Mouse (Mus musculus) neutrophil, adult 5-6 weeks (primary cell): ENCODE measurements around the gene Slc25a39. TPM values are rescaled to one million over a fixed set of nuclear protein-coding genes. Genes with fewer than 3 reads are reported as not detected.

Source experiments
- ATAC-seq: fragments of 151-379, 151-347 bp; 2 replicates; pipeline ENCODE4 v1.8.0; 2017; ENCODE audit warnings: mild to moderate bottlenecking, moderate TSS enrichment; ENCODE audit not compliant: insufficient number of reproducible peaks, poor library complexity, low FRiP score, severe bottlenecking; ENCODE audit errors: extremely low read depth
- total RNA-seq: library from RNA; stranded (forward); fragments of 200-1000 nt; gene quantifications from 2 replicates; pipeline ENCODE4 v1.2.3, GENCODE M21; 2017

Slc25a39 gene
- total RNA-seq, 1 experiment from 2014 or later, result 31.0 TPM

DNA sequence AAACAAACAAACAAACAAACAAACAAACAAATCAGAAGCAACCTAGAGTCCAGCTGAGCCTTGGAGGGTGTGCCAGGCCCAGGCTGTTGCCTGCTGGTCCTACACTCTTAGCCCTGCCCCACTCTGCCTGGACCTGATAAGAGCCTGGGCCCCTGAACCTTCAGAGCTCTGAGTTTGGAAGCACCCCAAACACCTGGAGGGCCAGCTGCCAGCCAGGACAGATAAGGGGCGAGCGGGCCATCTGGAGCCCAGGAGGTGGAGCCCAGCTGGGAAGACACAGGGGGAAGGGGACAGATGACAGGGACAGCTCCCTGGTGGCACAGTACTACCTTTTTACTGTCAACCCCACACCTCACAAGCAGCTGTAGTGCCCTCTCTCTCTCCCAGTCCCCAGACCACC, 44.1 kb downstream of the Slc25a39 start:
- no peak for ATAC-seq

DNA sequence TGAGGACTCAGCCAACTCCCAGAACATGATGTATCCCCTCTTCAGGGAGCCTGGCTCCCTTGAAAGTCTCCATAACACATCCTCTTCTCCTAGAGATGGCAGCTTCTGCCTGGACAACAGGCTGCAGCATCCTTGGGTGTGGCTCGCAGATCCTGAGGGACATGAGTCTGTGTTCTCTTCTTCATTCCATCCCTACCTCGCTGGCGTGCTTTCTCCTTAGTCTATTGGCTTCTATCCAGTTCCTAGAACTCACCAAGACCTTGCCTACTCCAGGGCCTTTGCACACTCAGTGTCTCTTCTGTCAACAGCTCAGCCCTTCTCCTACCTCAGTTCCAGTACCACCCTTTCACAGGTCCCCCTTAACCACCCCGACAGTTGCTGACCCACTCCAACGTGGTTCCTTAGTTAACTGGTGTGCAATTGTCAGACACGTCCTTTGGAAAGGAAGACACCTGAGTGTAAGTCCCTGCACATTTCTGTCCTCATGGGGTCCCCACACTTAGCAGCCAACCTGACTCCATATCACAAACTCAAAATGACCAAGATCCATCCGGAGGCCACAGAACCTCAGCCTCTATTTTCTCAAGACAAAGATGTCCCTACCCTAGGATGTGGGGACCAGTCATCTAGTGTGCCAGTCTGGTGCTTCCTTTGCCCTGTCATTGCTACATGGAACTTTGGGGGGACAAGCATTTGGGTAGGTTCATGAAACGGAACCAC, 45.8 kb downstream of the Slc25a39 start:
- ATAC-seq, result no peak

DNA sequence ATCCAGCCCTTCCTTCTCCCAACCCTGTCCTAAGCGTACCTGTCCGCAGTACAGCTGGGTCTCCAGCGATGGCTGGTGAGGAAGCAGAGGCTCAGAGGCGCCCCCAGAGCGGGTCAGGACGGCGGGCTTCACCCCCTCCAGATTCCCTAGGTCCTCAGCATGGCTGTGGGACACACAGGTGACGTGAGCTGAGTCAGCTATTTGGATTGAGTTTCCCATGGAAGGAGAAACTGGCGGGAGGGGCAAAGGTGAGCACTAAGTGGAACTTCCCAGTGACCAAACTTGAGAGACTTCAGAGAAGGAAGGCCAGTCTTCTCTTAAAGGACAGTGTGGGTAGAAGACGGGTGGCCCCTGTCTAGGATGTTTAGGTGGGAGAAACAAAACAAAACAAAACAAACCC, 49.4 kb downstream of the Slc25a39 start:
- no peak for ATAC-seq

DNA sequence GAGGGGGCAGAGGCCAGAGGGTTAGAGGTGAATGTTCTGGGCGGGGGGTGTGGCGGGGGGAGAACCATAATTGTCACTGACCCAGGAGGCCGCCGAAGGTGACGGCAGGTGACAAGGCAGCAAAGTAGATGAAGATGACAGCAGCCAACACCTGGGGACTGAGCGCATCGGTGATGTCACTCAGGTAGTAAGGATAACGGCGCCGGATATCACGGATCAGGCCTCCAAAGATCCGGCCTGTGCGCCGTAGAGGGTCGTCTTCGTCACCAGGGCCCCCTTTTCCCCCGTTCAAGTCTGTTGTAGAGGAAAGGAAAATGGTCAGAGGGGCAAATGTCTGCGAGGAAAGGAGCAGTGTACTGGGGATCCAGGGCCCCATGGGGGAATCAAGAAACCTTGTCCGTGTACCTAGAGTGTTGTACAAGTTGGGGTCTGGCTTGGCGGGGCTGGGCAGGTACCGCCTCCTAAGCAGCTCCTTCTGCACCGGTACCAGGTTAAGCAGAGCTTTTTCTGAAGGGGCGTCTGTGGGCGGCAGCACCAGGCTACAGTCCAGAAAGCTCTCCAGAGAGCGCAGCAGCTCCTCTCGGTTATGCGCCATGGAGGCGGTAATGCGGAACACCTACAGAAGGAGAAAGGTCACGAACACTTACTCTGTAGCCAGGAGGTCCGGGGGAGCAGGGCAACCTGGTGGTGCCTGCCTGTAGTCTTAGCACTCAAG, 51.0 kb downstream of the Slc25a39 start:
- ATAC-seq, result no peak

DNA sequence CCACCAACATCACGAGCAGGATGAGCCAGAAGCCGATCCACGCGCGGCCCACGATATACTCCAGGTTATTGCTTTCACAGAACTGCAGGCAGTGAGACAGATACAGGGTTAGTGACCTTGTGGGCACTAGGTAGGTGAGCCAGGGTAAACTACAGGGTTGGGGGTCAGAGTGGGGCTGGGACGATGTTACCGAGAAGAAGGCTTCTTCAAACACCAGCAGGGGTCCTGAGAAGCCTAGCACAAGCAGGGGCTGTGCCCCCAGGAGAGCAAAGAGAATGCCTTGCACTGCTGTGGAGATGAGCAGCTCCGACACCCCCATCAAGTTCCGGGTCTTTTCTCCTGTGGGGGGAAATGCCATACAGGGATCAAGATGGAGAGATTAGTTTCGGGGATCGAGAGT, 51.6 kb downstream of the Slc25a39 start:
- ATAC-seq, result no peak

DNA sequence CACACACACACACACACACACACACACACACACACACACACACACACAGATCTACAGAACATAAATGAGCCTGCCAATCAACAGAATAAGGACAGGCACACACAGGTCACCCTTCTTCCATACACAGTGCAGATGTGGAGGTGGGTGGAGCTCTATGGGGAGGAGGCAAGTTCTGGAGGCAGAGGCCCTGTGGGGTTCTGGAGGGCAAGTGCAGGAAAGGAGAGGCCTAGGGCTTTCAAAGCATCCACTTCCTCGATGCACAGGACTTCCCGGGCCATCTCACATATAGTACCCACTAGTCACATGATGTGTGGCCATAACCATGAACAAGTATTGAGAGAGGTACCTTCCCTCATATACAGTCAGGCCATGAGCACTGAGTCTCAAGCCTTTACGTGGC, 52.2 kb downstream of the Slc25a39 start:
- no peak for ATAC-seq

- ATAC-seq, result no peak
Observed at GRCm38 (mm10) chr11:102353021-102353431, 54.7 kb downstream of the Slc25a39 start.

Other genes starting within 250 kb of the Slc25a39 start
- 46.8 and 56.2 TPM in 2 replicates for gene Lsm12, start 222.7 kb downstream of the Slc25a39 start, total RNA-seq
- gene G6pc3, start 218.3 kb downstream of the Slc25a39 start, total RNA-seq, result 14.7 and 16.5 TPM in 2 replicates
- 62.9 and 64.1 TPM in 2 replicates for gene Hdac5, start 177.8 kb downstream of the Slc25a39 start, total RNA-seq
- not detected in 2 replicates for gene BC030867, start 159.1 kb downstream of the Slc25a39 start, total RNA-seq
- gene Asb16, start 139.2 kb downstream of the Slc25a39 start, total RNA-seq, result not detected in 2 replicates
- 51.1 and 54.8 TPM in 2 replicates for gene Tmub2, start 123.0 kb downstream of the Slc25a39 start, total RNA-seq
- 36.7 and 44.5 TPM in 2 replicates for gene Atxn7l3, start 111.3 kb downstream of the Slc25a39 start, total RNA-seq
- 169 and 195 TPM in 2 replicates for gene Ubtf, start 88.2 kb downstream of the Slc25a39 start, total RNA-seq
- 12.0 and 14.8 TPM in 2 replicates for gene Slc4a1, start 41.7 kb downstream of the Slc25a39 start, total RNA-seq
- gene Rundc3a, start 14.5 kb downstream of the Slc25a39 start, total RNA-seq, result 0.74 and 1.0 TPM in 2 replicates
- gene Grn, start 22.4 kb upstream of the Slc25a39 start, total RNA-seq, result 44.9 and 45.2 TPM in 2 replicates
- gene Fam171a2, start 39.7 kb upstream of the Slc25a39 start, total RNA-seq, result not detected in 2 replicates
- gene Itga2b, start 62.2 kb upstream of the Slc25a39 start, total RNA-seq, result 37.8 and 42.2 TPM in 2 replicates
- 52.8 and 56.9 TPM in 2 replicates for gene Gpatch8, start 148.4 kb upstream of the Slc25a39 start, total RNA-seq
- gene Gm11627, start 171.5 kb upstream of the Slc25a39 start, total RNA-seq, result not detected in 2 replicates
- gene Fzd2, start 196.4 kb upstream of the Slc25a39 start, total RNA-seq, result 0.12 TPM in 1 of 2 replicates, not detected in the other